Mouse (Mus musculus) liver, embryonic 14.5 days (tissue): ENCODE measurements around the gene Rpgrip1.

ENCODE experiments used
- CTCF ChIP-seq: IDR thresholded peaks from 2 replicates; pipeline ENCODE4 v1.5.1; 2016; ENCODE audit warnings: antibody characterized with exemption, low read depth, control low read depth
- EP300 ChIP-seq: IDR thresholded peaks from 2 replicates; pipeline ENCODE4 v1.6.1; 2016; ENCODE audit warnings: antibody characterized with exemption, low read depth

GRCm38 (mm10) chr14:52114101-52114500 is 3.6 kb downstream of the Rpgrip1 start:
- TF ChIP-seq CTCF (no peak), EP300 (no peak)
